In the genomic region with DNA sequence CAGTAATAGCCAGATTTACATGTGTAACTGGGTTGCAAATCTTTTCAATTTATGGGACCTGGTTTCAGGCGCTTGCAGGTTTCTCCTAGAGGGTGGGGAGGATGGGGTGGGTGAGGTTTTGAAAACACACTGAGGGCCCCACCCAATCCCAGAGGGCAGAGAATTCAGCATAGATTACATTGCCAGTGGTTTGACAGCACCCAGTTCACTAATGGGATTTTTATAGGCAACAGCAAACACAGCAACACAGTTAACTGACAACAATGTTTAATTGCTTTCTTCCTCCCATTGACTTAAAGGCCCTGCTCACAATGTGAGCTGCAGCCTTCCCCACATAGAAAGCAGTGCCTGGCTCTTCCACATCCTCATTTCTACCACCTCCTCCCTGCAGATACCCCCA, we compare ENCODE assay signal across 23 mouse cellular contexts. TPM values are rescaled to one million over a fixed set of nuclear protein-coding genes. Genes with fewer than 3 reads are reported as not detected.
DNase-seq lines count a peak whose midpoint lies in the region; ATAC-seq lines count a peak whose summit lies in the region.
"Had no signal": no experiment of that assay in that cellular context is flagged by ENCODE, and none has a peak within 500 bp of the region (broad histone marks: within the 10 kb centered on the region; RNA-seq: fewer than 3 reads in every experiment).

No protein-coding gene starts in this region.

- peak; percentile 48; the same call in 1 of the 2 replicates for ATAC-seq in neural tube, embryonic 14.5 days (ENCODE audit: low read depth)
- ATAC-seq in neural tube, embryonic 15.5 days (ENCODE audit: low FRiP score) = no peak
- ATAC-seq in megakaryocyte, adult 5-6 weeks (ENCODE audit: poor library complexity, severe bottlenecking) = peak; percentile 36
- no peak for ATAC-seq in cerebellum, adult (ENCODE audit: insufficient number of reproducible peaks, low FRiP score, low TSS enrichment)
- ATAC-seq: hindbrain, embryonic 16.5 days had no signal

- no peaks in the 10 kb centered on the region for H3K9me3 ChIP-seq in neural tube, embryonic 14.5 days (ENCODE audit: control insufficient read depth, low read length)
- H3K9me3 ChIP-seq in neural tube, embryonic 15.5 days (replicated peaks) = no peaks in the 10 kb centered on the region
- H3K9me3 ChIP-seq: heart, embryonic 12.5 days; hindbrain, embryonic 10.5 days; liver, embryonic 15.5 days; lung, embryonic 15.5 days; midbrain, embryonic 10.5 days had no signal

- H3K27ac ChIP-seq in neural tube, embryonic 14.5 days (ENCODE audit: low read depth, low read length) = no peak overlapping the region
- H3K27ac ChIP-seq in neural tube, embryonic 15.5 days (replicated peaks) = no peak overlapping the region
- H3K27ac ChIP-seq: hindbrain, embryonic 10.5 days; left cerebral cortex, adult 2 months; liver, embryonic 15.5 days; lung, embryonic 15.5 days; midbrain, embryonic 10.5 days had no signal

- H3K9ac ChIP-seq in neural tube, embryonic 14.5 days (replicated peaks; ENCODE audit: low read depth, low read length) = no peak overlapping the region
- no peak overlapping the region for H3K9ac ChIP-seq in neural tube, embryonic 15.5 days (replicated peaks)
- H3K9ac ChIP-seq: heart, embryonic 12.5 days; liver, embryonic 15.5 days; lung, embryonic 15.5 days had no signal

- H3K4me3 ChIP-seq in neural tube, embryonic 14.5 days (ENCODE audit: low read depth, low read length) = no peak overlapping the region
- H3K4me3 ChIP-seq in neural tube, embryonic 15.5 days (replicated peaks) = no peak overlapping the region
- H3K4me3 ChIP-seq: heart, embryonic 12.5 days; hindbrain, embryonic 10.5 days; left cerebral cortex, adult 2 months; liver, embryonic 15.5 days; lung, embryonic 15.5 days; midbrain, embryonic 10.5 days had no signal

- no peaks in the 10 kb centered on the region for H3K36me3 ChIP-seq in neural tube, embryonic 14.5 days (ENCODE audit: control insufficient read depth, insufficient read depth, low read length)
- H3K36me3 ChIP-seq in neural tube, embryonic 15.5 days = no peaks in the 10 kb centered on the region
- H3K36me3 ChIP-seq: heart, embryonic 12.5 days; hindbrain, embryonic 10.5 days; liver, embryonic 15.5 days; lung, embryonic 15.5 days; midbrain, embryonic 10.5 days had no signal

- H3K27me3 ChIP-seq in neural tube, embryonic 14.5 days (ENCODE audit: control insufficient read depth, insufficient read depth, low read length) = no peaks in the 10 kb centered on the region
- H3K27me3 ChIP-seq in neural tube, embryonic 15.5 days (replicated peaks) = no peaks in the 10 kb centered on the region
- H3K27me3 ChIP-seq: heart, embryonic 12.5 days; liver, embryonic 15.5 days; lung, embryonic 15.5 days had no signal

- H3K4me2 ChIP-seq in neural tube, embryonic 14.5 days (ENCODE audit: low read depth, low read length) = no peak overlapping the region
- no peak overlapping the region for H3K4me2 ChIP-seq in neural tube, embryonic 15.5 days
- H3K4me2 ChIP-seq: heart, embryonic 12.5 days; liver, embryonic 15.5 days; lung, embryonic 15.5 days had no signal

- DNase-seq in heart, adult 11 months = peak; percentile 51
- no peak for DNase-seq in heart, adult 18-20 months
- DNase-seq in adrenal gland, adult (ENCODE audit: inconsistent age in 2 of 2, low spot score in 1 of 2) = no peak
- DNase-seq: adrenal gland, postnatal 25 days; cerebellum, adult 11-12 months; cerebellum, postnatal 14 days; heart, postnatal 10 days; kidney, adult 11 months; layer of hippocampus, adult 9-11 months; right cerebral cortex, postnatal 14 days; thymus, adult 18-20 months; thymus, postnatal 36 days had no signal

- no peaks in the 10 kb centered on the region for H3K4me1 ChIP-seq in neural tube, embryonic 14.5 days (ENCODE audit: control insufficient read depth, insufficient read depth, low read length)
- peaks cover 3% of the 10 kb centered on the region; the same call in 1 of the 2 replicates for H3K4me1 ChIP-seq in neural tube, embryonic 15.5 days
- H3K4me1 ChIP-seq: heart, embryonic 12.5 days; hindbrain, embryonic 10.5 days; liver, embryonic 15.5 days; lung, embryonic 15.5 days; midbrain, embryonic 10.5 days had no signal

- WGBS in neural tube, embryonic 14.5 days = 57% methylated on average over 1 of the region's 1 CpGs
- 56% methylated on average over 1 of the region's 1 CpGs for WGBS in neural tube, embryonic 15.5 days

RNA-seq across cellular contexts. Expression of gene Pid1, which starts 1.8 kb away (rescaled TPM):
- total RNA-seq in heart, adult 18-20 months (2021) = 1 to 10 TPM; 7.4 to 8.8 TPM
- polyA plus RNA-seq in neural tube, embryonic 14.5 days (2014; fragmentation: Nextera tagmentation; extraction: Ambion mirVana) = 114 and 145 TPM in 2 replicates
- 83.9 and 97.2 TPM in 2 replicates for polyA plus RNA-seq in neural tube, embryonic 15.5 days (2015; fragmentation: Nextera tagmentation; extraction: Ambion mirVana)
- 121 and 132 TPM in 2 replicates for total RNA-seq in megakaryocyte, adult 5-6 weeks (2015)
- total RNA-seq in megakaryocyte, adult 5-6 weeks (2017) = 107 and 113 TPM in 2 replicates

Comparison
In these comparisons a context has a peak if more than half of its experiments do, and no peak if none do; other contexts are left out.
1. ATAC-seq: peak in neural tube, embryonic 14.5 days (single experiment) and megakaryocyte, adult 5-6 weeks (single experiment); none in neural tube, embryonic 15.5 days (single experiment) and cerebellum, adult (single experiment).
2. RNA of gene Pid1, which starts 1.8 kb away (total RNA-seq): 107 to 132 TPM in megakaryocyte, adult 5-6 weeks; 7.4 to 8.8 TPM in heart, adult 18-20 months; every median in the first group is over 10 times any median in the second.